Mouse (Mus musculus) lung, embryonic 14.5 days (tissue): ENCODE measurements around the gene Timm17b. TPM values are rescaled to one million over a fixed set of nuclear protein-coding genes. Genes with fewer than 3 reads are reported as not detected.
A peak's percentile ranks its signal among the peaks of the same experiment; 100 is the strongest.

ENCODE experiments used
- ATAC-seq: fragments of 200-750 bp; cut with Nextera tagmentation; 2 replicates; pipeline ENCODE4 v1.8.0; 2017; ENCODE audit warnings: mild to moderate bottlenecking, moderate TSS enrichment, moderate library complexity; ENCODE audit not compliant: insufficient read depth
- DNase-seq: peaks from one replicate; pipeline ENCODE4 v3.0.0-alpha.2; 2015
- H3K27ac ChIP-seq: fragments of 300-500 bp; sonication (generic); 2 replicates; pipeline ENCODE4 v1.5.1; 2014; ENCODE audit warnings: low read depth, mild to moderate bottlenecking, moderate library complexity
- H3K27me3 ChIP-seq: fragments of 300-500 bp; sonication (generic); 2 replicates; pipeline ENCODE4 v1.6.1; 2014; ENCODE audit warnings: low read length, control low read depth; ENCODE audit not compliant: insufficient read depth
- H3K36me3 ChIP-seq: fragments of 300-500 bp; sonication (generic); 2 replicates; pipeline ENCODE4 v1.6.1; 2014; ENCODE audit warnings: control low read depth; ENCODE audit not compliant: insufficient read depth
- H3K4me1 ChIP-seq: fragments of 300-500 bp; sonication (generic); 2 replicates; pipeline ENCODE4 v1.6.1; 2014; ENCODE audit warnings: antibody characterized with exemption, control low read depth; ENCODE audit not compliant: insufficient read depth
- H3K4me2 ChIP-seq: fragments of 300-500 bp; sonication (generic); 2 replicates; pipeline ENCODE4 v1.6.1; 2014; ENCODE audit warnings: mild to moderate bottlenecking
- H3K4me3 ChIP-seq: fragments of 300-500 bp; sonication (generic); 2 replicates; pipeline ENCODE4 v1.5.1; 2014; ENCODE audit warnings: low read depth, low read length
- H3K9ac ChIP-seq: fragments of 300-500 bp; sonication (generic); 2 replicates; pipeline ENCODE4 v1.6.1; 2014
- H3K9me3 ChIP-seq: fragments of 300-500 bp; sonication (generic); 2 replicates; pipeline ENCODE4 v1.6.1; 2016; ENCODE audit warnings: low read depth, low read length, control low read depth
- CTCF ChIP-seq: IDR thresholded peaks from 2 replicates; pipeline ENCODE4 v1.5.1; 2016; ENCODE audit warnings: antibody characterized with exemption, low read depth
- WGBS: fragments of 180-500 bp; shearing (Covaris S2); extraction: QIAGEN DNeasy Blood & Tissue Kit; methylation state at CpG from one replicate; pipeline ENCODE4 v1.1.7; 2014; 5-methylcytosine and 5-hydroxymethylcytosine counted together
- polyA plus RNA-seq: library from polyadenylated mRNA; unstranded; fragments of >200 nt; fragmentation: Nextera tagmentation; extraction: Ambion mirVana; gene quantifications from 2 replicates; pipeline ENCODE4 v1.2.1, GENCODE M21; 2014

Gene Timm17b
- polyA plus RNA-seq, 1 experiment from 2014 or later, result 174 TPM

GRCm38 (mm10) chrX:7867141-7867540 lies 32.0 kb upstream of the Timm17b start:
- no peak for ATAC-seq
- WGBS, result 73% methylated on average over 1 of the region's 1 CpGs
- H3K9ac ChIP-seq, result no peak overlapping the region
- no peak for DNase-seq
- no peaks in the 10 kb centered on the region for H3K4me1 ChIP-seq
- no peaks in the 10 kb centered on the region for H3K27me3 ChIP-seq
- no peak for TF ChIP-seq CTCF
- H3K9me3 ChIP-seq, result no peaks in the 10 kb centered on the region
- peaks cover 18% of the 10 kb centered on the region; the same call in 1 of the 2 replicates for H3K36me3 ChIP-seq
- no peak overlapping the region for H3K4me3 ChIP-seq
- H3K27ac ChIP-seq, result no peak overlapping the region
- H3K4me2 ChIP-seq, result no peak overlapping the region

GRCm38 (mm10) chrX:7868506-7868905 lies 30.7 kb upstream of the Timm17b start:
- no peak for TF ChIP-seq CTCF
- no peak overlapping the region for H3K27ac ChIP-seq
- no peak overlapping the region for H3K9ac ChIP-seq
- H3K9me3 ChIP-seq, result no peaks in the 10 kb centered on the region
- 54% methylated on average over 2 of the region's 2 CpGs for WGBS
- H3K27me3 ChIP-seq, result no peaks in the 10 kb centered on the region
- H3K4me2 ChIP-seq, result no peak overlapping the region
- peaks cover 23% of the 10 kb centered on the region; the same call in 1 of the 2 replicates for H3K36me3 ChIP-seq
- ATAC-seq, result no peak
- no peaks in the 10 kb centered on the region for H3K4me1 ChIP-seq
- no peak for DNase-seq
- H3K4me3 ChIP-seq, result no peak overlapping the region

- no peak for TF ChIP-seq CTCF
- ATAC-seq, result no peak
- Histone ChIP-seq H3K9ac (no peak overlapping the region), H3K4me2 (no peak overlapping the region), H3K27me3 (no peaks in the 10 kb centered on the region), H3K36me3 (peaks cover 26% of the 10 kb centered on the region; the same call in 1 of the 2 replicates), H3K4me3 (no peak overlapping the region), H3K4me1 (no peaks in the 10 kb centered on the region), H3K9me3 (no peaks in the 10 kb centered on the region), H3K27ac (no peak overlapping the region)
- 62% methylated on average over 3 of the region's 3 CpGs for WGBS
- no peak for DNase-seq
Observed at GRCm38 (mm10) chrX:7869826-7870225, 29.3 kb upstream of the Timm17b start.

GRCm38 (mm10) chrX:7878007-7878419 lies 21.1 kb upstream of the Timm17b start, which contains the start of gene Pim2:
Pim2 (plus strand) TSS chrX:7878262.
- peak; percentile 87 for ATAC-seq

GRCm38 (mm10) chrX:7878495-7878894 lies 20.7 kb upstream of the Timm17b start:
- no peak for ATAC-seq

More at GRCm38 (mm10) chrX:7878007-7878419, 21.1 kb upstream of the Timm17b start, which contains the start of gene Pim2:
- Histone ChIP-seq H3K27ac (no peak within 1 kb of the TSS), H3K36me3 (peaks cover 10% of the 10 kb centered on the region; the same call in 1 of the 2 replicates), H3K27me3 (no peaks in the 10 kb centered on the region), H3K4me1 (no peaks in the 10 kb centered on the region), H3K4me2 (peak within 1 kb of the TSS; percentile 69), H3K4me3 (peak within 1 kb of the TSS; percentile 35), H3K9me3 (no peaks in the 10 kb centered on the region), H3K9ac (no peak within 1 kb of the TSS; the same call in 1 of the 2 replicates)
- peak; percentile 77 for DNase-seq
- no peak for TF ChIP-seq CTCF
- WGBS, result 6% methylated on average over 35 of the region's 38 CpGs

GRCm38 (mm10) chrX:7879819-7880218 lies 19.3 kb upstream of the Timm17b start:
- 7% methylated on average over 11 of the region's 11 CpGs for WGBS
- H3K9ac ChIP-seq, result no peak overlapping the region
- 0 out of 2 replicates have a peak, but pooled peaks cover 2% of the 10 kb centered on the region for H3K36me3 ChIP-seq
- no peaks in the 10 kb centered on the region for H3K27me3 ChIP-seq
- H3K9me3 ChIP-seq, result no peaks in the 10 kb centered on the region
- TF ChIP-seq CTCF, result peak; percentile 57
- no peak overlapping the region for H3K27ac ChIP-seq
- no peak for ATAC-seq
- no peaks in the 10 kb centered on the region for H3K4me1 ChIP-seq
- peak; percentile 71 for DNase-seq
- no peak overlapping the region for H3K4me3 ChIP-seq
- H3K4me2 ChIP-seq, result peak overlapping the region; percentile 69

More at GRCm38 (mm10) chrX:7878495-7878894, 20.7 kb upstream of the Timm17b start:
- no peak overlapping the region for H3K27ac ChIP-seq
- H3K4me2 ChIP-seq, result peak overlapping the region; percentile 69
- peak overlapping the region; percentile 35 for H3K4me3 ChIP-seq
- no peaks in the 10 kb centered on the region for H3K4me1 ChIP-seq
- peaks cover 5% of the 10 kb centered on the region; the same call in 1 of the 2 replicates for H3K36me3 ChIP-seq
- no peak overlapping the region; the same call in 1 of the 2 replicates for H3K9ac ChIP-seq
- 15% methylated on average over 21 of the region's 21 CpGs for WGBS
- TF ChIP-seq CTCF, result no peak
- no peaks in the 10 kb centered on the region for H3K9me3 ChIP-seq
- DNase-seq, result no peak
- no peaks in the 10 kb centered on the region for H3K27me3 ChIP-seq

- WGBS, result 9% methylated on average over 49 of the region's 49 CpGs
- H3K4me3 ChIP-seq, result peak within 1 kb of the TSS; percentile 55
- DNase-seq (peak; percentile 84), ATAC-seq (peak; percentile 94)
- H3K4me2 ChIP-seq, result peak within 1 kb of the TSS; percentile 64
- H3K36me3 ChIP-seq, result 0 out of 2 replicates have a peak, but pooled peaks cover 6% of the 10 kb centered on the region
- peak within 1 kb of the TSS; percentile 69 for H3K27ac ChIP-seq
- peak; percentile 27; the same call in 1 of the 2 replicates for TF ChIP-seq CTCF
- no peaks in the 10 kb centered on the region for H3K4me1 ChIP-seq
- H3K9me3 ChIP-seq, result no peaks in the 10 kb centered on the region
- no peaks in the 10 kb centered on the region for H3K27me3 ChIP-seq
- peak within 1 kb of the TSS; percentile 41 for H3K9ac ChIP-seq
Observed at GRCm38 (mm10) chrX:7883841-7884567, 15.2 kb upstream of the Timm17b start, which contains the start of gene Slc35a2. Slc35a2 (plus strand) TSS chrX:7884028.
